Mouse (Mus musculus) ovary, adult 18-20 months (tissue): Measurements from ENCODE around the gene Rhox9.
"Not testable (repeated sequence)": the region's sequence is repeated elsewhere in the genome, so short reads cannot be mapped to it uniquely, and the experiment has no call there.

Experiments used
- DNase-seq: peaks from one replicate; pipeline ENCODE4 v3.0.0; 2022; ENCODE audit warnings: low spot score, mixed read lengths

Gene Rhox9

DNA sequence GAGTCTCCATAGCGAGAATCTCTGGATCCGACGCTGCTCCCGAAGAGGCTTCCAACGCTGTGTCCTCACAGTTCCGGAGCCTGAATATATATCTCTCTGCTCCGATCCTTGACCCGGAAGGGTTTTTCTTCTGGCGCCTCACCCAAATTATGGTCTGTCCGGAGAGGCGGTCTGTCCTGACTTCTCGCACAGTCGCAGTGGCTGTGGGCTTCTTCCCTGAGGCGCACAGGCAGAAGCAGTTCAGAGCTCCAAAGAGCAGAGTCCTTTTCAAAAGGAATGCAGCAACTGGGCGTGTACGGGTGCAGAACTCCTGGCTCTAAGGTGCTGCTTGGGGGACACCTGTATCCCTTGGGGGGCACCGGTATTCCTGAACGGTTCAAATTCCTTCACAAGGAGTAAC, at the start of gene Rhox9:
Gene Rhox9 (minus strand): TSS at position 101 of the 400 bp plus-strand sequence.
- DNase-seq: not testable (repeated sequence)

- DNase-seq: no peak
These were observed 14.7 kb upstream of the Rhox9 start for GRCm38 (mm10) chrX:37916311-37916710.

GRCm38 (mm10) chrX:37908581-37908980, 7.0 kb upstream of the Rhox9 start:
- DNase-seq: no peak

- peak; percentile 27 for DNase-seq
These were observed 2.2 kb upstream of the Rhox9 start for GRCm38 (mm10) chrX:37903727-37904126.

DNA sequence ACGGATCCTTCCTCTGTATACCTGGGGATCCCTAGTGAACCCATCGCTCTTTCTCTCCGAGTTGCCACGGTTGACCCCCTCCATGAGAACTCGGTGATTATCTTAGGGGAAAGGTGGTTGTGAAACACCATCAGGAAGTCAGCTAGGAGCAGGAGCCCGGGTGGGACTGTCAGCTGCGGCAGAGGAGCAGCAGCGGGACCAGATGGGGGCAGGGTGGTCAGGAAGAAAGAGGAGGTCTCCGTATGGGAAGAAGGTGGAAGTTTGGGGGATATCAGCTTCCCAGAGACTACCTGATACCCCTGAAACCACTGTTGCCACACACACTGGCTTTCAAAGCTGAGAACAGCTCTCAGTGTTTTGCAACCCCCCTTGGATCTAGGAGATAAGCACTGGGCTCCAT, 4.4 kb downstream of the Rhox9 start, which contains the start of gene Rhox7b:
Gene Rhox7b (minus strand): TSS at position 101 of the 400 bp plus-strand sequence.
- DNase-seq: not testable (repeated sequence)

DNA sequence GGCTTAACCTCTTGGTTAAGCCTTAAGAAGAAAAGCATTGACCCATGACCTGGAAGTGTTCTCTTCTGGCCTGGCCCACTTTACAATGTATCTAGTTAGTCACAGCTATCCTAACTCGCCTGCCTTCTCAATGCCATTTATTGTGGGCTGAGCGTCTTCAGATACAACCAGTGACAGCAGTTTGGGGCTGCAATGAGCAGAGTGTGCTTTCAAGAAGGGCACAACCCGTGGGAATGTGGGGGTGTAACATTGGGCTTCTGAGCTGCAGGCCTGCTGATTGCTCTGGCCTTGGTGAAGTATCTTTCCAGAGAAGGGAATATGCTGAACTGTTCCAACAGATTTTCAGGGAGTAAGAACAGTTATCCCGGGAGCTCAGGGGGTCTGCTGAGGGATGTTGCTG, 22.7 kb downstream of the Rhox9 start, which contains the start of gene Rhox8:
Gene Rhox8 (minus strand): TSS at position 101 of the 400 bp plus-strand sequence.
- DNase-seq: peak; percentile 13

DNA sequence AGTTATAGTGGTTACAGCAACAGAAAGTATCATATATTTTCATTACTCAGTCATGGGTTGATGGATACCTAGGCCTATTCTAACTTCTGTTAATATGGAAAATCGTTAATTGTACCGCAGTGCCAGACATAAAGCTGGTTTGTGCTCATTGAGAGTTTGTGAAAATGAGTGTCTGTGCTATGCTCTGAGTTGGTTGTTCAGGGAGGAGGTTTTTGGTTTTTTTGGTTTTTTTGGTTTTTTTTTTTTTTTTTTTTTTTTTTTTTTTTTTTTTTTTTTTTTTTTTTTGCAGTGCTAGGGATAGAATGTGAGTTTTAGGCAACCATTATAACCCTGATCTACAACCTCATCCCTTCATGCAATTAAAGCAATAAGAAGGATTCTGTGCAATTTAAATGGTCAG, 29.9 kb downstream of the Rhox9 start:
- no peak for DNase-seq
